Mouse (Mus musculus) liver, postnatal 0 days (tissue): ENCODE measurements at regions not wholly inside any gene's neighbourhood (a gene's known extent, or its start where the extent isn't known, plus 50 kb on each side); places are given as distances from the start of the nearest gene placed in this dataset.

Experiments
- CTCF ChIP-seq: sonication (generic); IDR thresholded peaks from 2 replicates; pipeline ENCODE4 v1.5.1; 2016; ENCODE audit warnings: antibody characterized with exemption, low read depth
- EP300 ChIP-seq: IDR thresholded peaks from 2 replicates; pipeline ENCODE4 v1.6.1; 2016; ENCODE audit warnings: antibody characterized with exemption, low read depth, mild to moderate bottlenecking

GRCm38 (mm10) chr15:92895836-92896235 lies 379.1 kb downstream of the Gxylt1 start:
- no peak for TF ChIP-seq CTCF
- no peak for TF ChIP-seq EP300
